Mouse (Mus musculus) large intestine, adult 2 months (tissue): ENCODE data around the gene Wdr62. TPM values are rescaled to one million over a fixed set of nuclear protein-coding genes. Genes with fewer than 3 reads are reported as not detected.

ENCODE experiments used
- DNase-seq: peaks from one replicate; pipeline ENCODE4 v3.0.0-alpha.2; 2012; ENCODE audit warnings: low read depth, low spot score
- WGBS: fragments of 180-500 bp; shearing (Covaris S2); methylation state at CpG from one replicate; pipeline ENCODE4 v1.1.7; 2018; 5-methylcytosine and 5-hydroxymethylcytosine counted together
- polyA plus RNA-seq: library from polyadenylated mRNA; depleted of rRNA; stranded (reverse); fragments of >200 nt; gene quantifications from 2 replicates; pipeline ENCODE4 v1.2.3, GENCODE M21; 2012; rRNA removed

Wdr62 gene
- polyA plus RNA-seq, 1 experiment = 14.0 TPM

DNA sequence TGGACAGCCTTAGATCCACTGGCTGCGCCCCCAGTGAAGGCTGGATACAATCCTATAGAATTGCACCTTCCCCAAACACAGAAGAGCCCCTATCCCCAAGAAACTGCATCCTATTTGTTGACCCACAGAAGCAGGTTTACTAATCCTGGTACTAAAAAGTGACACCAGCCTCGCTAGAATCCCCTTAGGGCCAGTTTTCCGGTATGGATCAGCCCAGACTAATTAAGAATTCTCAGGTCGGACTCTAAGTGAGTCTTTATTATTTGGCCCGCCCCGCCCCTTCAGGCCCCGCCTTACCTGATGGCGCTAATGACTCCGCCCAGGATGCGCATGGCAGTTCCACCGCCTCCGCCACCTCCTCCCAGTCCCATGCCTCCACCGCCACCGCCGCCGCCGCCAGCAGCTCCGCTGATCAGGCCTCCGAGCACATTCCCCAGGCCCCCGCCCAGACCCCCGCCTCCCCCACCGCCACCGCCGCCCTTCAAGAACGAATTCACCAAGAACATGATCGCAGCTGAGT lies 86.6 kb downstream of the Wdr62 start:
- 3% methylated on average over 26 of the region's 26 CpGs for WGBS
- DNase-seq = no peak

- 61% methylated on average over 9 of the region's 9 CpGs for WGBS
- no peak for DNase-seq
Observed at GRCm38 (mm10) chr7:30193013-30193412, 87.2 kb downstream of the Wdr62 start.

DNA sequence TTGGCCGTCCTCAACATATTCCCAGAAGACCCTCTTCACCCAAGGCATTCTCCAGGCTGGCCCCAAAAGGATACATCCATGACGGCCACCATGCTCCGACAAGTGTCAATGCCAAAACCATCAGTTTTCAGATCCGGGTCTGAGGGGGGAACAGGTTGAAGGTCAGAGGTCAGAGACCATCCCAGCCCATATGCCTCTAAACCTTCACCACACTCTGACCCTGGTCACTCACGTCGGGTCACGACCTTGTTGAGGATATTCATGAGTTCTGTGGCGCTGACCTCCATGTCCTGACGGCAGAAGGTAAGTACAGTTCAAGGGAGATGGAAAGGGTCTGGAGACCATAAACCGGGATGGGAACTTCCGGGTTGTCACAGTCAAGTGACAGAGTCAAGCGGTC lies 88.1 kb downstream of the Wdr62 start:
- DNase-seq = no peak
- WGBS = 91% methylated on average over 12 of the region's 12 CpGs

Other genes with a start within 250 kb of the Wdr62 start
- gene Zfp14, start 229.0 kb downstream of the Wdr62 start, polyA plus RNA-seq = 1.1 and 2.5 TPM in 2 replicates
- 0.25 and 0.35 TPM in 2 replicates for gene Zfp82, start 207.5 kb downstream of the Wdr62 start, polyA plus RNA-seq
- gene Gm26920, start 190.0 kb downstream of the Wdr62 start, polyA plus RNA-seq = 0.25 TPM in 1 of 2 replicates, not detected in the other
- gene Zfp566, start 189.9 kb downstream of the Wdr62 start, polyA plus RNA-seq = 1.0 and 1.2 TPM in 2 replicates
- 11.4 and 12.5 TPM in 2 replicates for gene Zfp260, start 185.6 kb downstream of the Wdr62 start, polyA plus RNA-seq
- 0.20 and 1.2 TPM in 2 replicates for gene Zfp382, start 158.5 kb downstream of the Wdr62 start, polyA plus RNA-seq
- 8.8 and 11.3 TPM in 2 replicates for gene Zfp146, start 110.7 kb downstream of the Wdr62 start, polyA plus RNA-seq
- gene Cox7a1, start 96.3 kb downstream of the Wdr62 start, polyA plus RNA-seq = 90.2 and 179 TPM in 2 replicates
- gene Capns1, start 81.6 kb downstream of the Wdr62 start, polyA plus RNA-seq = 636 and 641 TPM in 2 replicates
- gene Polr2i, start 48.5 kb downstream of the Wdr62 start, polyA plus RNA-seq = 100 and 106 TPM in 2 replicates
- 56.3 and 57.3 TPM in 2 replicates for gene Tbcb, start 48.1 kb downstream of the Wdr62 start, polyA plus RNA-seq
- gene Ovol3, start 44.7 kb downstream of the Wdr62 start, polyA plus RNA-seq = 0.18 TPM in 1 of 2 replicates, not detected in the other
- gene Thap8, start 325 bp downstream of the Wdr62 start, polyA plus RNA-seq = 0.15 TPM in 1 of 2 replicates, not detected in the other
- 4.0 and 4.9 TPM in 2 replicates for gene Clip3, start 11.3 kb upstream of the Wdr62 start, polyA plus RNA-seq
- gene Alkbh6, start 28.3 kb upstream of the Wdr62 start, polyA plus RNA-seq = 81.0 and 96.8 TPM in 2 replicates
- gene Syne4, start 34.4 kb upstream of the Wdr62 start, polyA plus RNA-seq = 18.4 and 23.2 TPM in 2 replicates
- 0.31 and 0.74 TPM in 2 replicates for gene E130208F15Rik, start 41.3 kb upstream of the Wdr62 start, polyA plus RNA-seq
- gene Sdhaf1, start 43.5 kb upstream of the Wdr62 start, polyA plus RNA-seq = 12.1 and 13.9 TPM in 2 replicates
- gene Lrfn3, start 82.4 kb upstream of the Wdr62 start, polyA plus RNA-seq = 12.7 and 13.1 TPM in 2 replicates
- gene Tyrobp, start 133.3 kb upstream of the Wdr62 start, polyA plus RNA-seq = 109 and 121 TPM in 2 replicates
- 18.0 and 22.2 TPM in 2 replicates for gene Hcst, start 139.4 kb upstream of the Wdr62 start, polyA plus RNA-seq
- gene Nfkbid, start 141.3 kb upstream of the Wdr62 start, polyA plus RNA-seq = 8.6 and 9.0 TPM in 2 replicates
- gene Aplp1, start 165.1 kb upstream of the Wdr62 start, polyA plus RNA-seq = 54.6 and 86.3 TPM in 2 replicates
- 0.06 and 0.08 TPM in 2 replicates for gene Kirrel2, start 177.3 kb upstream of the Wdr62 start, polyA plus RNA-seq
- gene Nphs1, start 177.9 kb upstream of the Wdr62 start, polyA plus RNA-seq = 0.17 and 0.18 TPM in 2 replicates
- 1.6 and 7.7 TPM in 2 replicates for gene Prodh2, start 213.2 kb upstream of the Wdr62 start, polyA plus RNA-seq